Mouse (Mus musculus) ovary, postnatal 14 days (tissue): ENCODE results near the gene Hoxd1.

Experiments used
- DNase-seq: peaks from one replicate; pipeline ENCODE4 v3.0.0; 2022; ENCODE audit warnings: low spot score

Gene Hoxd1

GRCm38 (mm10) chr2:74762522-74763244 is at the start of gene Hoxd1:
TSS of gene Hoxd1 (plus strand) at chr2:74762980.
- DNase-seq = no peak

GRCm38 (mm10) chr2:74713239-74714150 is 49.3 kb upstream of the Hoxd1 start:
- DNase-seq = no peak

- DNase-seq = no peak
These were observed 48.5 kb upstream of the Hoxd1 start for GRCm38 (mm10) chr2:74714156-74714789.

- DNase-seq = no peak
These were observed 47.9 kb upstream of the Hoxd1 start for GRCm38 (mm10) chr2:74714881-74715280.

GRCm38 (mm10) chr2:74715504-74716241 is 47.1 kb upstream of the Hoxd1 start:
- DNase-seq = peak; percentile 95

GRCm38 (mm10) chr2:74720384-74720783 is 42.4 kb upstream of the Hoxd1 start:
- DNase-seq = no peak

GRCm38 (mm10) chr2:74720955-74721491 is 41.8 kb upstream of the Hoxd1 start:
- DNase-seq = no peak

GRCm38 (mm10) chr2:74721882-74722281 is 40.9 kb upstream of the Hoxd1 start:
- no peak for DNase-seq

- no peak for DNase-seq
These were observed 39.8 kb upstream of the Hoxd1 start for GRCm38 (mm10) chr2:74722949-74723348.

- no peak for DNase-seq
These were observed 38.4 kb upstream of the Hoxd1 start for GRCm38 (mm10) chr2:74724244-74725015.

- no peak for DNase-seq
These were observed 37.6 kb upstream of the Hoxd1 start for GRCm38 (mm10) chr2:74725171-74725570.

GRCm38 (mm10) chr2:74726551-74726950 is 36.2 kb upstream of the Hoxd1 start, which contains the start of gene Gm28230:
TSS of gene Gm28230 (plus strand) at chr2:74726728.
- no peak for DNase-seq

- no peak for DNase-seq
These were observed 35.7 kb upstream of the Hoxd1 start for GRCm38 (mm10) chr2:74726973-74727639.

- no peak for DNase-seq
These were observed 35.0 kb upstream of the Hoxd1 start for GRCm38 (mm10) chr2:74727640-74728302.

GRCm38 (mm10) chr2:74728303-74728680 is 34.5 kb upstream of the Hoxd1 start:
- no peak for DNase-seq

GRCm38 (mm10) chr2:74730331-74730730 is 32.4 kb upstream of the Hoxd1 start:
- DNase-seq = no peak

GRCm38 (mm10) chr2:74731055-74731454 is 31.7 kb upstream of the Hoxd1 start:
- no peak for DNase-seq

- DNase-seq = no peak
These were observed 30.8 kb upstream of the Hoxd1 start for GRCm38 (mm10) chr2:74731799-74732512.
